Mouse (Mus musculus) olfactory bulb, adult 2 months (tissue): ENCODE data around the gene Grk3. TPM values are rescaled to one million over a fixed set of nuclear protein-coding genes. Genes with fewer than 3 reads are reported as not detected.
A peak's percentile ranks its signal among the peaks of the same experiment; 100 is the strongest.

ENCODE experiments used
- H3K27ac ChIP-seq: fragments of 200-500 bp; 2 replicates; pipeline ENCODE4 v1.5.1; 2012; ENCODE audit warnings: low read depth, low read length; ENCODE audit not compliant: insufficient read depth
- H3K4me1 ChIP-seq: fragments of 200-500 bp; 2 replicates; pipeline ENCODE4 v1.6.1; 2012; ENCODE audit warnings: low read length; ENCODE audit not compliant: control insufficient read depth, insufficient read depth
- H3K4me3 ChIP-seq: fragments of 200-500 bp; 2 replicates; pipeline ENCODE4 v1.5.1; 2012; ENCODE audit warnings: mild to moderate bottlenecking, low read depth, low read length, moderate library complexity; ENCODE audit not compliant: insufficient read depth
- CTCF ChIP-seq: fragments of 200-500 bp; IDR thresholded peaks from 2 replicates; pipeline ENCODE4 v1.5.1; 2012; ENCODE audit warnings: low read depth, mild to moderate bottlenecking, low read length, moderate library complexity; ENCODE audit not compliant: insufficient read depth
- POLR2A ChIP-seq: fragments of 200-500 bp; IDR thresholded peaks from 2 replicates; pipeline ENCODE4 v1.6.1; 2012; ENCODE audit warnings: mild to moderate bottlenecking, low read depth, low read length, moderate library complexity; ENCODE audit not compliant: insufficient read depth
- WGBS: fragments of 180-500 bp; shearing (Covaris S2); methylation state at CpG from one replicate; pipeline ENCODE4 v1.1.7; 2018; 5-methylcytosine and 5-hydroxymethylcytosine counted together
- polyA plus RNA-seq: library from polyadenylated mRNA; stranded (reverse); fragments of >200 nt; gene quantifications from 2 replicates; pipeline ENCODE4 v1.2.4, GENCODE M21; 2012; ENCODE audit warnings: low replicate concordance; ENCODE audit not compliant: missing spikeins, insufficient read depth, insufficient read length

The Grk3 gene
- polyA plus RNA-seq, 1 experiment: not detected

- 23% methylated on average over 9 of the region's 9 CpGs for WGBS
- Histone ChIP-seq H3K4me1 (no peaks in the 10 kb centered on the region), H3K27ac (no peak overlapping the region), H3K4me3 (no peak overlapping the region)
- TF ChIP-seq POLR2A (no peak), CTCF (peak; percentile 42)
Observed at GRCm38 (mm10) chr5:112870729-112871128, 144.9 kb downstream of the Grk3 start.

GRCm38 (mm10) chr5:112868620-112869019 lies 147.0 kb downstream of the Grk3 start:
- TF ChIP-seq CTCF (no peak), POLR2A (no peak)
- H3K4me1 ChIP-seq: no peaks in the 10 kb centered on the region
- no peak overlapping the region for H3K4me3 ChIP-seq
- no peak overlapping the region for H3K27ac ChIP-seq
- 80% methylated on average over 5 of the region's 5 CpGs for WGBS

- H3K4me1 ChIP-seq: peaks cover under 1% of the 10 kb centered on the region
- TF ChIP-seq CTCF (peak; percentile 85), POLR2A (no peak)
- H3K4me3 ChIP-seq: no peak overlapping the region
- H3K27ac ChIP-seq: no peak overlapping the region
- WGBS: 64% methylated on average over 4 of the region's 4 CpGs
Observed at GRCm38 (mm10) chr5:112864719-112865367, 150.7 kb downstream of the Grk3 start.

Other genes starting within 250 kb of the Grk3 start
- gene Myo18b, start 119.4 kb downstream of the Grk3 start, polyA plus RNA-seq: not detected in 2 replicates
- not detected in 2 replicates for gene Crybb2, start 54.3 kb upstream of the Grk3 start, polyA plus RNA-seq
- gene Crybb3, start 65.8 kb upstream of the Grk3 start, polyA plus RNA-seq: not detected in 2 replicates
- gene 2900026A02Rik, start 205.4 kb upstream of the Grk3 start, polyA plus RNA-seq: not detected in 2 replicates
- not detected in 2 replicates for gene Tmem211, start 211.1 kb upstream of the Grk3 start, polyA plus RNA-seq